Mouse (Mus musculus) testis, postnatal 14 days (tissue): Measurements from ENCODE around the gene Fgfr2.

ENCODE experiments used
- DNase-seq: peaks from one replicate; pipeline ENCODE4 v3.0.0; 2021; ENCODE audit warnings: low spot score

The Fgfr2 gene

DNA sequence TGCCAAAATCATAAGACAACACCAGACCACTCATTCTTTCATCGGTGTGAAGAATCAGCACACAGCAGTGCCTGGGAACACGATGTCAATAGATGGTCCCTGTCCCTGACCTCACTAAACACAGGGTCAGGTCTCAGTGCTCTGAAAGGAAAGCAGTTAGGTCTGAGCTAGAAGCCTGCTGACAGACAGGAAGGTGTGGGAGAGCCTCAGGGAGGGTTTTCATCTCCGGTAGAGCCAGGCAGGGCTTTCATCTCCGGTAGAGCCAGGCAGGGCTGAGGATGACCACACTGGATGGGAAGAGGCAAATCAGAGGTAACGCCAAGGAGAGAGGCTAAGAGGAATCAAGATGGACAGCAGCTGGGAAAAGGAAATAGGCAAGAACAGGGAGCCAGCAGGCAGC is 758.6 kb downstream of the Fgfr2 start:
- DNase-seq, result no peak

DNA sequence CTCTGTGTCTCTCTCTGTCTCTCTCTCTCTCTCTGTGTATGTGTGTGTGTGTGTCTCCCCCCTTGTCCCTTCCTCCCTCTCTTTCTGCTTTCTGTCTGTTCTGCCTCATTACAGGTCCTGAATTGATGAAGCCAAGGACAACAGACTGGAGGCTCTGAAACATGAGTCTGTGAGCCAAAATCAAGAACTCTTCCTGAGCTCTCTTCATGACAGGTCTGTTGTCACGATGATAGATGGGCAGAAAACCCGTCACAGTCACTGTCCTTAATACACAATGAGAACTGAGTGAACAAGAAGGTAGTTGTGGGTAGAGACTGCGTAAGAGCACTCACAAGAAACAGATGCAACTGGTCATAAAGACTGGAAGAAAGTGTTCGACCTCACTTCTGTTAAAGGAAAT is 762.8 kb downstream of the Fgfr2 start:
- DNase-seq, result no peak

DNA sequence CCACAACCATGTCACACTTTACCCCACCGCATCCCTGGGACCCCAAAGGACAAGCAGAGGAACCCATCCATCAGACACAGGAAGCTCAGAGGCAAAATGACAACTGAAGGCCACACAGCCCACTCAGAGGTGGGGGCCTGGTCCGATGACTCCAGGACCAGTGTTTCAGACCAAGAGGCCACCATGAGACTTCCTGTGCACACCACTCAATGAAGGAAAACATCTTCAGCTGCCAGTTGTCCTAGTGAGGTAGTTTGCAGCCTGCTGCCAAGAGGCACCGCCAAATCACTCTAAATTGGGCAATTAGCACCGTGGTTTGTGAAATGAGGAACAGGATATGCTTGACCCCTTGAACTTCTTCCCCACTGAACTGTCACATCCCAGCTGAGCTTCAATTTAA is 764.4 kb downstream of the Fgfr2 start:
- peak; percentile 22 for DNase-seq

DNA sequence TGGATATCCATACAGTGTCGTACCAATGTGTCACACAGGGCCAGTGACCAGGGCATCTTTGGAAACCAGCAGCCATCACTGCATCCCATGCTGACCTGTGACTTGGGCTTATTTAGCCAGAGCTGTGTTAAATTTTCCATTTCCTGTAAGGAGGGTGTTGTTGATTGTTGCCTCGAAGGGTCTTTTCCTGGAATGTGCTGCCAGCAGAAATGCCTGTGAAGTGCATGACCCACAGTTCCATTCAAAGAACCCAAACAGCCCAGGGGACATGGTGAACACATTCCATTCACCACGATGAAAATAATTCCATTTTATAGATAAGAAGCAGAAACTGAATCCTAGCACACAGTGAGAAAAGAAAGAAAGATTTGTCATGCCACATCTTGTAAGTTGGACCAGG is 764.9 kb downstream of the Fgfr2 start:
- DNase-seq, result no peak

- DNase-seq, result no peak
Measured at GRCm38 (mm10) chr7:132357841-132358237, 765.3 kb downstream of the Fgfr2 start.

GRCm38 (mm10) chr7:132356881-132357840 is 766.0 kb downstream of the Fgfr2 start:
- no peak for DNase-seq

DNA sequence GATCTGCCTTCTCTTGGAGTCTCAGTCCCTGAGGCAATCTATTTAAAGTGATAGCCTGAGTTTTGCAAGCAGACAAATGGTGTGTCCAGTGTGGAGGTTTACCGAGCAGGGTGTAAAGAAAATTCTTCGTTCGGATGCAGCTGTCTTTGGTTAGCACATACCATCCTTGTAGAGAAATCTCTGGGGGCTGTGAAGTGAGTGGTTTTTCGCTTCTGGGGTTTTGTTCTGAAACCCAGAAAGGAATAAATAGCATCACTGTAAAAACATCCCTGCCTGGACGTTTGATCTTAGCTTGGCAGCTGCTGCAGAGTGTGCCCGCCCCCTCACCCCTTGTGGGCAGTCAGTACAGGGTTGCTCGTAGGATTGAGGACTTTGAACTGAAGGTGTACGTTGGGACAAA is 767.0 kb downstream of the Fgfr2 start:
- DNase-seq, result no peak

DNA sequence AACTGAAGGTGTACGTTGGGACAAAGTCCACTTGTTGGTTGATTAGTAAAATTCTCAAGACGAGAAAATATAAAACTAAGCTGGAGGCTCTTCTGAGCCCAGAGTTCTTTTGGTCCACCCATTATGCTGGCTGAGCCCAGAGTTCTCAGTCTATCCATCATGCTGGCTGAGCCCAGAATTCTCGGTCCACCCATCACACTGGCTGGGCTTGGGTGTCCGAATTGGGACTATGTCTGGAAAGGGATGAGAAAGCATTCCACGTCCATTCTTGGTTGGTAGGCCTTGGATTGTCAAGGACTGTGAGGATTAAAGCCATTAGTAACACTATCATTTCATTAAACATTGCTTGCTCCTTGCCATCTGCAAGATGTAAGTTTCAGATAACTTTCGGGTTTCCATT is 767.4 kb downstream of the Fgfr2 start:
- DNase-seq, result no peak

DNA sequence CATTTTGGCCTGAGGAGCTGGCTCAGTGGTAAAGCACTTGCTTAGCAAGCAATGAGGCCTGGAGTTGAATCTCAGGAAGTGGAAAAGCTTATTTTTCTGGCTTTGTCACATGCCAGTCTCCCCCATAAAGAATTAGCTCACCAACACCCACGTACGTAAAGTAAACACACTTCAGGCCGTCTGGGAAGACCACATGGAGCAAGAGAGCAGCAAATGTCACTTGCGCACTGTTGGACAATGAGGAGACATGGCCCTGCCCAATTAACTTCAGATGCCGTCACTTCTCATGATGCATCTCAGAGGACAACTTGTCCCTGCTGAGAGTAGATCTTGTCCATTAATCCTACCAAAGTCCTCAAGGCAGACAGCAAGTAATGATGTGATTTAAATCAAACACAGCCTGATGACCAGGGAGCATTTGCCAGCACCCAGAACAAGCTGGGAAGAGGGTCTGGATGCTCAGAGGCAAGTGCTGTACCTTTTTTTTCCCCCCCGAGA is 774.0 kb downstream of the Fgfr2 start:
- DNase-seq, result no peak

GRCm38 (mm10) chr7:132347273-132348045 is 775.7 kb downstream of the Fgfr2 start:
- DNase-seq, result no peak

DNA sequence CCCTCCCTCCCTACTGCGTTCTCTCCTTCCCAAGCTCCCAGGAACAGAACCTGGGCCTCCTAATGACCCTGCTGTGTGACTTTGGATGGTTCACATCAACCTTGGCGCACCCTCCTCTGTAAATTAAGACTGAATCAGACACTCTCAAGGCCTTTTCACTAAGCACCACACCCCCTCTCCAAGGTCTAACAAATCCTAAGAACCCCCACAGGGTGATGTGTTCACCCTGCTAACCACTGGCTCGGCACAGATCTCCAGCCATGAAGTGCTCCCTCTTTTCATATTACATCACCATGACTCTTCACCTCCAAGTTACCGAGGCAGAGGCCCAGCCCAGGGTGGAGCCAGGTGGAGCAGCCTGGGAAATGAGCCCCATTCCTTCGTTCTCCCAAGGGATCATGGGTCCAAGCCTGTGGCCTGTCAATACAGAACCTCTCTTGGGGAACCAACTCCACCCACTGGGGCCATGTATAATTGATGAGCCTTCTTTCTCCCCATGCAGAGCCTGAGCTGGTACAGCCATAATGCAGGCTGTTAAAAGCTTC is 777.6 kb downstream of the Fgfr2 start:
- no peak for DNase-seq

DNA sequence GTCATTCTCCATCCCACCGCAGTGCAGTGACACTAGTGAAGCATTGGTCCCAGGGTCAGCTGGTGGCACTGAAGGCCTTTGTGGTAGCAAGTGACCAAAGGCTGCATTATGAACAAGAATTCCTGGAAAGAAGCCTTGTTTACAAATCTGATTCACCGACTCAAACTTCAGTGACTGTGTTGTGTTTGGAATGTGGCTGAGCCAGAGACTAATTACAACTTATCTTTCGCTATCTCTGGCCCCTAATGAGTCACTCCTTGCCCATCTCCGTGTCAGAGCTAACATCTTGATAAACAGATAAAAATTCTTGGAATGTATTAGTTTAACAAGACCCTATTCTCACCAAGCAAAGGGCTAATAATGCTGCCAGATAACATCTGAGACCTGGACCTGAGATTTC is 778.5 kb downstream of the Fgfr2 start:
- DNase-seq, result no peak

GRCm38 (mm10) chr7:132343900-132344299 is 779.2 kb downstream of the Fgfr2 start:
- no peak for DNase-seq

DNA sequence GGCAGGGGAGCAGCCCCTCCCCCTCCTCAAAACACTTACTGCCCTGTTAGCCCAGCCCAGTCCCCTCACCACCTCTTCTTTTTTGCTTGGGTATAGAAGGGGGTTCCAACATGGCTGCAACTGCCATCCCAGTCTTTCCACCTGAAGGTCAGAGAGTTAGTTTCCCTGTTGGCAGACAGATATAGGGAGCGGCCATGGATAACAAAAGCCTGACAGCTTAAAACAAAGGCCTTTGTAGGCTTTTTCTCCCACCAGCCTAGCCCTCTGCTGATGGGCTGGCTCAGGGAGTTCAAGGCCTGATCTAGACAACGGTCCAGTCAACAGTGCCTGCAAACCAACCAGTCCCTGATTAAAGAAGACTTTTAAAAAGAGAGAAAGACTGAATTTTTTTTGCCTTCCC is 780.0 kb downstream of the Fgfr2 start:
- no peak for DNase-seq

DNA sequence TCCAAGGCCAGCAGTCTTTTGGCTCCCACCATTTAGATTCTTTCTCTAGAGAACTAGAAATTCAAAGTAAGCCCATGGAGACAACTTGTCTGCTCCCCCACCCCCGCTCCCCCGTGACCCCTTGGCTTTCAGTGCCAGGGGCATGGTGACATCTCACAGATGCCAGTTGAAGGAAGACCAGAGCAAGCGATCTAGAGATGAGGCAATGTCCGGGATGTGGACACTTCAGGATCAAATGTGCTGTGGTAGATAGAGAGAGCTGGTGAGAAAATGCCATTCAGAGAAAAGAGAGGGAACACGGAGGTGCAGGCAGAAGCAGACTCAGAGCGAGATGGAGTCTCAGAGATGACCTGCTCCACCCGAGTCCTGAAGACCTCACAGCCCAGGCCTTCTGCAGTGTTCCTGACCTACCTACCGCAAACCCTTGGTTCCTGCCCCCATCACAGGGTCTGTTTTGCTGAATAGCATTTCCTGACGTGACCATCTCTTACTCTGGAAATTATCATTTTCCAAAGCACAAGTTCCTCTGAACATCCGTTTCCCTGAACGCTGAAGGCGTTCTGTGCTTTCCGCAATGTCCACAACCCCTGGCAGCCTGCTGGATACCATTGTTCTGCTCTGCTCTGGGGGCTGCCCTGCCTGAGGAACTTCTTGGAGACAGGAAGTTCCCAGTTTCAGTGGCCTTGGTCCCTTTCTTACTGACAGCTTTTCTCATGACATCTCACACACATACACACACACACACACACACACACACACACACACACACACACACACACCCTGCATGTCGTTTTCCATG is 783.9 kb downstream of the Fgfr2 start:
- DNase-seq, result no peak

DNA sequence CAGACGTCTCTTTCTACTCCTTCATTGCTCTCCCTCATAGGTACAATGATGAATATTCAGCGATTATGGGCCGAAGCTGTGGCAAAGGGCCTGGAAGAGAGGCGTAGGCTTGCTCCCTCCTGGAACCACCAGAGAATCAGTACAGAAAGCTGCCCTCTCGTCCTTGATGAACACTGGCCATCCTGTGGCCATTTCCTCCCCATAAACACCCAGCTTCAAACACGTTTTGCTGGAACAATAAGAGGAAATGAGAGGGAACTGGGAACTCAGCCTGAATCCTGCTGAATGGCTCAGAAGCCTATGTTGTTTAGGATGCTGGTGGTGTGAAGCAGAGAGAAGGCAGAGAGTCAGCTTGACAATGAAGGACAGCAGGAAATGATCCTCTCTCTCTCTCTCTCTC is 784.8 kb downstream of the Fgfr2 start:
- DNase-seq, result no peak

- no peak for DNase-seq
Measured at GRCm38 (mm10) chr7:132337268-132337917, 785.8 kb downstream of the Fgfr2 start.

DNA sequence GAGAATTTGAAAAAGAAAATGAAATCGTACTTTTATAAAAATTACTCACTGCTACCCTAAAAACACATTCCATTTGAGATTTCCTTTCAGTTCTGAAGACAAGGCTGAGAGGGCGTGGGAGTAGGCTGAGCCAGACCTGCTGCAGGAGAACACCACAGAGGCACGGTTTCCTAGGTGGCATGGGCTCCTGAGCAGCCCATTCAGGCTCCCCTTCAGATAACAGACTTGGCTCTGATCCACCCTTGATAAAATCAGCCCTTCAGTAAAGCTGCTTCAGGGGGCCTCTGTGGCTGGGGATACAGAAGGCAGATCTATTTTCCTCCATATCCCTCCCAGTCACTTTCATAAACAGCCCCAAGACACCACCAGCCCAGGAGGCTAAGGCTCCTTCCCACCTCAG is 786.4 kb downstream of the Fgfr2 start:
- DNase-seq, result no peak

DNA sequence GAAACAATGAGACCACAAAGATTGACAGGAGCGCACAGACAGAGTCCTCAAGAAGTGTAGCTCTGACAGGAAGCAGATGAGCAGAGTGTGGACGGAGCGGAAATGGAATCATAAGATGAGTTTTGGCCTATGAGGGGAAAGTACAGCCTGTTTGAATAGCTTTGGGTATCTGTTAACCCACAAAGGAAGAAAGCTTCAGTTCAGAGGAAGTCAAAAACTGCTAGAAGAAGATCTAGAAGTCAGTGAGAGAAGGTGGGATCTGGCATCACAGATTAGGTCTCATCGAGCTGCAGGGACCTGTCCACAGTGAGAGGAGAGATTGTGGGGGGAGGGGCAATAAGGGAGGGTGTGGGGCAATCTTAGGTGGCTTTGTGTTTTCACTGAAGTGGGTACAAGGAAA is 787.8 kb downstream of the Fgfr2 start:
- no peak for DNase-seq

DNA sequence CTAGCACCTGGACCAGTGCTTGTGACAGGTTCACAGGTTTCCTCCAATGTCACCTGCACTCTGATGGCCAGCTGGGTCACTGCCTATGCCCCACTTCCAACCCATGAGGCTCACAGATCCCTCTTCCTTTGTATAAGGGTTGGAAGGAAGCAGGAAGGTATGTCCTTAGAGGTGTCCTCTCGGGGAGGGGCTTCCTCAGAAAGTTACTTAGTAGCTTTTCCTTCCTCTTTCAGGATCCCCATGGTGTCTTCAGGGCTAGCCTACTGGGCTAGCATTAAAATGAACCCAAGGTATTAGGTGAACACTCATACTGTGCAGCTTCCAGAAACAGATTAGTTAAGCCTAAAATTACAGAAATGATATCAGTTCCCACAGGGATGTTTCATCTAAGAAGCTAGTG is 790.1 kb downstream of the Fgfr2 start:
- DNase-seq, result no peak

DNA sequence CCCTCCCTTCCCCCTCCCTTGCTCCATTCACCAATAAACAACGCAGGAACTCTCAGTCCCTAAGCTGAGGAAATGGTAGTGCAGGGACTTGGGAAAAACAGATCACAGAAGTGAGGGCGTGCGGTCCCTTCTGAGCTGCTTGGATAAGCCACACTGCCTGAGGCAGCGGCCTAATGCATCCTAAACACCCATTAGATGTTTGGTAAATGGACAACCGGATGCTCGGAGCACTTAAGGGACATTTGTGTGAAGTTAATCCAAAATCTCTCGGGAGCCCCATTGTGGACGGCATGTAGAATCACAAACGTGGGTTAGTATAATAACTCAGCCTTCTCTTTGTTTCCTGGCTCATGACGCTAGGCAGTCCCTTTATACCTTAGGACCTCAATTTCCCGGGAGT is 791.0 kb downstream of the Fgfr2 start:
- DNase-seq, result no peak
